40 mouse cellular contexts compared by ENCODE assay signal in genomic region chr12:72592991-72593390, GRCm38 (mm10). TPM values are rescaled to one million over a fixed set of nuclear protein-coding genes. Genes with fewer than 3 reads are reported as not detected.
"Had no signal": no experiment of that assay in that cellular context is flagged by ENCODE, and none has a peak within 500 bp of the region (broad histone marks: within the 10 kb centered on the region; RNA-seq: fewer than 3 reads in every experiment).

No protein-coding gene starts in this region.

- H3K36me3 ChIP-seq: embryonic facial prominence, embryonic 10.5 days; embryonic facial prominence, embryonic 12.5 days; embryonic facial prominence, embryonic 13.5 days; embryonic facial prominence, embryonic 15.5 days; forebrain, embryonic 10.5 days; forebrain, embryonic 12.5 days; forebrain, embryonic 15.5 days had no signal

- H3K27me3 ChIP-seq: embryonic facial prominence, embryonic 12.5 days; embryonic facial prominence, embryonic 13.5 days; embryonic facial prominence, embryonic 15.5 days; forebrain, embryonic 12.5 days; forebrain, embryonic 13.5 days; forebrain, embryonic 15.5 days had no signal

- H3K4me1 ChIP-seq: embryonic facial prominence, embryonic 10.5 days; embryonic facial prominence, embryonic 12.5 days; embryonic facial prominence, embryonic 13.5 days; embryonic facial prominence, embryonic 15.5 days; forebrain, embryonic 10.5 days; forebrain, embryonic 12.5 days; forebrain, embryonic 13.5 days; forebrain, embryonic 15.5 days had no signal

- ATAC-seq: forebrain, embryonic 13.5 days; forebrain, embryonic 14.5 days; forebrain, embryonic 15.5 days; forebrain, embryonic 16.5 days; forebrain, postnatal 0 days had no signal

- H3K9ac ChIP-seq: embryonic facial prominence, embryonic 12.5 days; embryonic facial prominence, embryonic 13.5 days; embryonic facial prominence, embryonic 15.5 days; forebrain, embryonic 12.5 days; forebrain, embryonic 13.5 days; forebrain, embryonic 15.5 days; forebrain, postnatal 0 days had no signal

- H3K4me2 ChIP-seq: embryonic facial prominence, embryonic 12.5 days; embryonic facial prominence, embryonic 13.5 days; embryonic facial prominence, embryonic 15.5 days; forebrain, embryonic 12.5 days; forebrain, embryonic 13.5 days; forebrain, embryonic 15.5 days had no signal

- H3K4me3 ChIP-seq: embryonic facial prominence, embryonic 10.5 days; embryonic facial prominence, embryonic 12.5 days; embryonic facial prominence, embryonic 13.5 days; embryonic facial prominence, embryonic 15.5 days; erythroblast, embryonic 14.5 days; forebrain, embryonic 10.5 days; forebrain, embryonic 12.5 days; forebrain, embryonic 13.5 days; forebrain, embryonic 15.5 days; gastrocnemius, adult 2 months; heart, adult 2 months had no signal

- H3K9me3 ChIP-seq: embryonic facial prominence, embryonic 10.5 days; embryonic facial prominence, embryonic 12.5 days; embryonic facial prominence, embryonic 13.5 days; embryonic facial prominence, embryonic 15.5 days; forebrain, embryonic 10.5 days; forebrain, embryonic 12.5 days; forebrain, embryonic 13.5 days; forebrain, embryonic 15.5 days had no signal

- DNase-seq: cerebellum, adult 8-10 months; cerebellum, adult 9-10 months; cerebellum, adult 9-11 months; cerebellum, postnatal 10 days; cerebellum, postnatal 14 days; cerebellum, postnatal 25 days; cerebellum, postnatal 36 days; embryo, embryonic 11 days; forebrain, postnatal 0 days; gastrocnemius, adult 2 months; gastrocnemius, postnatal 10 days; gastrocnemius, postnatal 14 days; gastrocnemius, postnatal 25 days; gastrocnemius, postnatal 36 days; heart, adult 11 months; heart, adult 18-20 months; heart, adult 2 months had no signal

- H3K27ac ChIP-seq: embryonic facial prominence, embryonic 10.5 days; embryonic facial prominence, embryonic 12.5 days; embryonic facial prominence, embryonic 13.5 days; embryonic facial prominence, embryonic 15.5 days; forebrain, embryonic 10.5 days; forebrain, embryonic 12.5 days; forebrain, embryonic 13.5 days; forebrain, embryonic 15.5 days; gastrocnemius, adult 2 months; heart, adult 2 months had no signal

RNA-seq across cellular contexts. Expression of gene Gm4756, which starts 56.5 kb away (rescaled TPM):
- total RNA-seq: common myeloid progenitor, adult 5-6 weeks; forebrain, postnatal 0 days; gastrocnemius, adult 18-20 months; gastrocnemius, adult 2 months; gastrocnemius, adult 8-10 months; gastrocnemius, postnatal 10 days; gastrocnemius, postnatal 14 days; gastrocnemius, postnatal 25 days; gastrocnemius, postnatal 36 days; gastrocnemius, postnatal 4 days; granulocyte monocyte progenitor cell, adult 5-6 weeks; heart, adult 18-20 months; heart, adult 2 months; heart, adult 8-10 months had no signal
- polyA plus RNA-seq: cortical plate, adult 2 months; embryonic facial prominence, embryonic 10.5 days; embryonic facial prominence, embryonic 11.5 days; embryonic facial prominence, embryonic 12.5 days; embryonic facial prominence, embryonic 13.5 days; embryonic facial prominence, embryonic 14.5 days; embryonic facial prominence, embryonic 15.5 days; erythroblast, embryonic 14.5 days; forebrain, embryonic 10.5 days; forebrain, embryonic 11.5 days; forebrain, embryonic 12.5 days; forebrain, embryonic 13.5 days; forebrain, embryonic 14.5 days; forebrain, embryonic 15.5 days; forebrain, embryonic 16.5 days; forebrain, postnatal 0 days; frontal cortex, adult 2 months; gonadal fat pad, adult 2 months; heart, adult 2 months had no signal
